Mouse (Mus musculus) heart, postnatal 0 days (tissue): Measurements from ENCODE around the gene Anln. TPM values are rescaled to one million over a fixed set of nuclear protein-coding genes. Genes with fewer than 3 reads are reported as not detected.

ENCODE experiments used
- ATAC-seq: fragments of 200-750 bp; cut with Nextera tagmentation; 2 replicates; pipeline ENCODE4 v1.8.0; 2017; ENCODE audit warnings: low read depth, moderate number of reproducible peaks, moderate library complexity; ENCODE audit not compliant: insufficient read depth
- DNase-seq: peaks from one replicate; pipeline ENCODE4 v3.0.0-alpha.2; 2016; ENCODE audit warnings: low spot score
- H3K27ac ChIP-seq: fragments of 300-500 bp; sonication (generic); 2 replicates; pipeline ENCODE4 v1.5.1; 2014; ENCODE audit warnings: low read depth, mild to moderate bottlenecking
- H3K27me3 ChIP-seq: fragments of 300-500 bp; sonication (generic); 2 replicates; pipeline ENCODE4 v1.6.1; 2014; ENCODE audit warnings: low read length, mixed read lengths; ENCODE audit not compliant: control insufficient read depth, insufficient read depth
- H3K36me3 ChIP-seq: fragments of 300-500 bp; sonication (generic); replicated peaks from 2 replicates; pipeline ENCODE4 v1.6.1; 2014; ENCODE audit warnings: low read length, mixed read lengths; ENCODE audit not compliant: control insufficient read depth, insufficient read depth
- H3K4me1 ChIP-seq: fragments of 300-500 bp; sonication (generic); 2 replicates; pipeline ENCODE4 v1.6.1; 2014; ENCODE audit warnings: antibody characterized with exemption; ENCODE audit not compliant: control insufficient read depth, insufficient read depth
- H3K4me2 ChIP-seq: fragments of 300-500 bp; sonication (generic); 2 replicates; pipeline ENCODE4 v1.6.1; 2014; ENCODE audit warnings: low read depth, mild to moderate bottlenecking, low read length, moderate library complexity
- H3K4me3 ChIP-seq: fragments of 300-500 bp; sonication (generic); 2 replicates; pipeline ENCODE4 v1.5.1; 2014; ENCODE audit warnings: low read depth, low read length
- H3K9ac ChIP-seq: fragments of 300-500 bp; sonication (generic); replicated peaks from 2 replicates; pipeline ENCODE4 v1.6.1; 2014; ENCODE audit warnings: low read depth, low read length, mixed read lengths
- H3K9me3 ChIP-seq: fragments of 300-500 bp; sonication (generic); replicated peaks from 2 replicates; pipeline ENCODE4 v1.6.1; 2016; ENCODE audit warnings: low read length; ENCODE audit not compliant: control insufficient read depth
- CTCF ChIP-seq: IDR thresholded peaks from 2 replicates; pipeline ENCODE4 v1.5.1; 2016; ENCODE audit warnings: antibody characterized with exemption, control low read depth, low read depth
- EP300 ChIP-seq: IDR thresholded peaks from 2 replicates; pipeline ENCODE4 v1.6.1; 2016; ENCODE audit warnings: antibody characterized with exemption, low read depth
- WGBS: fragments of 180-500 bp; shearing (Covaris S2); extraction: QIAGEN DNeasy Blood & Tissue Kit; methylation state at CpG from one replicate; pipeline ENCODE4 v1.1.7; 2014; 5-methylcytosine and 5-hydroxymethylcytosine counted together
- polyA plus RNA-seq: library from polyadenylated mRNA; unstranded; fragments of >200 nt; fragmentation: Nextera tagmentation; extraction: Ambion mirVana; gene quantifications from 2 replicates; pipeline ENCODE4 v1.2.1, GENCODE M21; 2015
- total RNA-seq: library from RNA; depleted of rRNA; stranded (reverse); fragments of >200 nt; gene quantifications from 2 replicates; pipeline ENCODE4 v1.2.3, GENCODE M21; 2014; ENCODE audit warnings: low replicate concordance

Gene Anln
- total and polyA plus RNA-seq, 2 experiments from 2014 or later, result 12.9 to 35.0 TPM

- peak; percentile 62 for ATAC-seq
- peak overlapping the region; percentile 87 for H3K9ac ChIP-seq
- peak overlapping the region; percentile 95 for H3K27ac ChIP-seq
These were observed 497 bp downstream of the Anln start for GRCm38 (mm10) chr9:22388401-22388980.

GRCm38 (mm10) chr9:22387901-22388300 is 1.1 kb downstream of the Anln start:
- peak overlapping the region; percentile 84 for H3K4me3 ChIP-seq
- H3K27me3 ChIP-seq, result no peaks in the 10 kb centered on the region
- ATAC-seq, result no peak
- peak overlapping the region; percentile 95 for H3K27ac ChIP-seq
- TF ChIP-seq EP300 (no peak), CTCF (no peak)
- DNase-seq, result no peak
- H3K9me3 ChIP-seq, result no peaks in the 10 kb centered on the region
- WGBS, result 10% methylated on average over 6 of the region's 6 CpGs
- H3K36me3 ChIP-seq, result no peaks in the 10 kb centered on the region
- H3K9ac ChIP-seq, result peak overlapping the region; percentile 87; the same call in 1 of the 2 replicates
- peak overlapping the region; percentile 85 for H3K4me2 ChIP-seq
- H3K4me1 ChIP-seq, result peaks cover 14% of the 10 kb centered on the region

More at GRCm38 (mm10) chr9:22388401-22388980, 497 bp downstream of the Anln start:
- DNase-seq, result peak; percentile 65
- H3K9me3 ChIP-seq, result no peaks in the 10 kb centered on the region
- peak overlapping the region; percentile 85 for H3K4me2 ChIP-seq
- H3K4me1 ChIP-seq, result peaks cover 14% of the 10 kb centered on the region
- no peaks in the 10 kb centered on the region for H3K36me3 ChIP-seq
- TF ChIP-seq CTCF (no peak), EP300 (peak; percentile 11; the same call in 1 of the 2 replicates)
- H3K4me3 ChIP-seq, result peak overlapping the region; percentile 84
- WGBS, result 1% methylated on average over 31 of the region's 41 CpGs
- H3K27me3 ChIP-seq, result no peaks in the 10 kb centered on the region

GRCm38 (mm10) chr9:22385890-22386289 is 3.1 kb downstream of the Anln start:
- H3K4me1 ChIP-seq, result peaks cover 14% of the 10 kb centered on the region
- 46% methylated on average over 2 of the region's 2 CpGs for WGBS
- no peak overlapping the region for H3K9ac ChIP-seq
- H3K9me3 ChIP-seq, result no peaks in the 10 kb centered on the region
- H3K27ac ChIP-seq, result peak overlapping the region; percentile 58; the same call in 1 of the 2 replicates
- H3K4me2 ChIP-seq, result peak overlapping the region; percentile 8; the same call in 1 of the 2 replicates
- DNase-seq, result peak; percentile 12
- H3K4me3 ChIP-seq, result no peak overlapping the region
- TF ChIP-seq EP300 (no peak), CTCF (no peak)
- H3K27me3 ChIP-seq, result no peaks in the 10 kb centered on the region
- ATAC-seq, result no peak
- peaks cover 6% of the 10 kb centered on the region for H3K36me3 ChIP-seq

GRCm38 (mm10) chr9:22376086-22376485 is 12.9 kb downstream of the Anln start:
- no peak overlapping the region for H3K4me2 ChIP-seq
- no peaks in the 10 kb centered on the region for H3K9me3 ChIP-seq
- no peak for ATAC-seq
- WGBS, result 87% methylated on average over 5 of the region's 5 CpGs
- DNase-seq, result no peak
- no peaks in the 10 kb centered on the region for H3K4me1 ChIP-seq
- H3K4me3 ChIP-seq, result no peak overlapping the region
- TF ChIP-seq CTCF, result no peak
- no peak for TF ChIP-seq EP300
- no peak overlapping the region for H3K9ac ChIP-seq
- no peaks in the 10 kb centered on the region for H3K27me3 ChIP-seq
- peaks cover 83% of the 10 kb centered on the region for H3K36me3 ChIP-seq
- no peak overlapping the region for H3K27ac ChIP-seq

- Histone ChIP-seq H3K36me3 (peaks cover 85% of the 10 kb centered on the region), H3K27me3 (no peaks in the 10 kb centered on the region), H3K9me3 (no peaks in the 10 kb centered on the region), H3K27ac (no peak overlapping the region), H3K4me3 (no peak overlapping the region), H3K4me1 (no peaks in the 10 kb centered on the region), H3K9ac (no peak overlapping the region), H3K4me2 (no peak overlapping the region)
- ATAC-seq, result no peak
- WGBS, result 94% methylated on average over 4 of the region's 4 CpGs
- peak; percentile 13 for DNase-seq
- TF ChIP-seq CTCF (0 out of 2 replicates have a peak, but pooled peaks have one; percentile 14), EP300 (no peak)
These were observed 16.2 kb downstream of the Anln start for GRCm38 (mm10) chr9:22372760-22373159.

- ATAC-seq (no peak), DNase-seq (no peak)
- Histone ChIP-seq H3K9ac (no peak overlapping the region), H3K4me3 (no peak overlapping the region), H3K9me3 (no peaks in the 10 kb centered on the region), H3K4me2 (no peak overlapping the region), H3K4me1 (no peaks in the 10 kb centered on the region), H3K27ac (no peak overlapping the region), H3K36me3 (peaks cover 78% of the 10 kb centered on the region), H3K27me3 (no peaks in the 10 kb centered on the region)
- TF ChIP-seq CTCF (no peak), EP300 (no peak)
- WGBS, result 72% methylated on average over 6 of the region's 6 CpGs
These were observed 21.0 kb downstream of the Anln start for GRCm38 (mm10) chr9:22368030-22368429.
